Mouse (Mus musculus) right cerebral cortex, adult 2 months (tissue): ENCODE measurements around the gene Nol6.
A peak's percentile ranks its signal among the peaks of the same experiment; 100 is the strongest.

ENCODE experiments used
- DNase-seq, 2 experiments: peaks; one replicate each; pipeline ENCODE4 v3.0.0; 2021 to 2022; ENCODE audit warnings: low spot score in 2 of 2

Gene Nol6

GRCm38 (mm10) chr4:41124180-41124951 is at the start of gene Nol6:
Gene Nol6, minus strand, starts transcription at chr4:41124455.
- DNase-seq = peak; percentile 99

DNA sequence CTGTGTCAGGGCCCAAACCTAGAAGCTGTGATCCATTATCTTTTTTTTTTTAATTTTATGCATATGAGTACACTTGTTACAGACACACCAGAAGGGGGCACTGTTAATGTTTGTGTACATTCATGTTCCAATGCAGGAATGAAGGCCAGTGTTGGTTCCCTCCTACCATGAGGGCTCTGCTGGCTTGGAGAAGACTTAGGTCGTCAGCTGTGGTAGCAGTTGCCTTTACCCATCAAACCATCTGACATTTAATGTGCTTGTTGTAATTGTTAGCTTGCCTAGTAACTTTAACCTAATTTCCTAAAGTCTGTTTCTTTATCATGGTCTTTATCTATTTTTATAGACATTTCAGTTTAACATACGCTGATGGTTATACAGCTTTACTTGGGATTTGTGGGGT is 46.7 kb upstream of the Nol6 start:
- DNase-seq = no peak

DNA sequence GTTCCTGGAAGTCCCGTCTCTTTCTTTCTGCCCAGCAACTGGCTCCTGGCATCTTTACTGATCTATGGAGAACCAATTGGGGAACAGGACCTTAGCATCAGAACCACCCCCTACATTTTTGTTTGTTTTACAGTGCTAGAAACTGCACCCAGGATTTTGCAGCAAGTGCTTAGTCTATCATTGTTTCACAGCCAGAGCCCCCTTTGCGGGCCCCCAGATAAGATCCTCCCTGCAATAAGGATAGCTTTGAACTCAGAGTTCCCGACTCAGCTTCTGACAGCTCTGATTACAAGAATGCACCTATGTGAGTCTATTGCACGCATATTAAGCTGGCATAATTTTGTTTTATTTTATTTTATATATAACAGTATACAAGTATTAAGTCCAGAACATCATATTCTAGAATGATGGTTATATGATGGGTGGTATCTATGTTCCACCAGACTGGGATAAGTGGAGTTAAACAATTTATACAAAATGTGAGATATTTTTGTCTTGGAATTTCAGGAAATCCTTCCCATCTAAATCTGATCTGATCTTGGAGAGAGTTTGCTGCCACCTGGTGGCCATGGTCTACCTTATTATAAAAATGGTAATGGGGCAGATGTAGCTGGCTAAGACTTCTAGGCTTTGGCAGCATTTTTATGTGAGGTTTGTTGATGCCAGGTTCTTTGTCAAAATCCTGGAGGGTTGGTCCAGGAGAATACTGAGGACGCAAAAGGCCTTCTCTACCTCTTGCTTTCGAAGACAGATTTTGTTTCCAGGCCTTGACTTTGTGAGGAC is 41.6 kb upstream of the Nol6 start:
- peak; percentile 86 to 88 for DNase-seq

DNA sequence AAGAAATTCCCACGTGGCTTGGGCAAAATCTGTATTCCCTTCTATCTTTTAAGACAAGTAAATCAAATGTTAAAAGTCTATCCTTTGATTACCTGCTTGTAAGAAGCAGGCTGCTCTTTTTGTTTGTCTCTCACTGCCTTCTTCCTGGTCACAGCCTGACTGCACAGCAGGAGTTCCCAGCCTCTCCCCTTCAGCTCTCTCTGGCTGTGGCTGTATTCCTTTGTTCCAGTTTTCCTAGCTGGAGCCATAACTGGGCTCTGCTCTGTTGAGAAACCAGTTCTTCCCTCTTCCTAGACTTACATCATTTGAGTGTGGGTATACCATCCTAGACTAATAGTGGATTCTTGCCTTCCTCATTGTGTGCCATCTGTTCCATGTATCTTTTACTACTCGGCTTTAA is 40.7 kb upstream of the Nol6 start:
- no peak for DNase-seq

GRCm38 (mm10) chr4:41161232-41161631 is 37.0 kb upstream of the Nol6 start:
- DNase-seq = no peak

GRCm38 (mm10) chr4:41158251-41158650 is 34.0 kb upstream of the Nol6 start:
- DNase-seq = no peak

DNA sequence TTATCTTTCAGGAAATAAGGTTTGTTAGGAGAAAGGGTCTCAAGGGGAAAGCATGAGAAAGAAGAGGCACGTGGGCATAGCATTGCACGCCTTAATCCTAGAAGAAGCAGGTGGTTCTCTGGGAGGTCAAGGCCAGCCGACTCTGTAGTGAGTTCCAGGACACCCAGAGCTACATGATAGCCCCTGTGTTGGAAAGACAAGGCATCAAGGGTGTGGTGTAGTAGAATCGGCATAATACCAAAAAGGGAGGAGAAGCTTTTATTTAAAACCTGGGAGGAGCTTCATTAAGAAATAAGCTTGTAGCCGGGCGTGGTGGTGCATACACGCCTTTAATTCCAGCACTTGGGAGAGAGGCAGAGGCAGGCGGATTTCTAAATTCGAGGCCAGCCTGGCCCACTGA is 32.7 kb upstream of the Nol6 start:
- DNase-seq = no peak

GRCm38 (mm10) chr4:41153146-41153545 is 28.9 kb upstream of the Nol6 start:
- DNase-seq = no peak

- no peak for DNase-seq
Measured at GRCm38 (mm10) chr4:41151186-41151585, 26.9 kb upstream of the Nol6 start.

DNA sequence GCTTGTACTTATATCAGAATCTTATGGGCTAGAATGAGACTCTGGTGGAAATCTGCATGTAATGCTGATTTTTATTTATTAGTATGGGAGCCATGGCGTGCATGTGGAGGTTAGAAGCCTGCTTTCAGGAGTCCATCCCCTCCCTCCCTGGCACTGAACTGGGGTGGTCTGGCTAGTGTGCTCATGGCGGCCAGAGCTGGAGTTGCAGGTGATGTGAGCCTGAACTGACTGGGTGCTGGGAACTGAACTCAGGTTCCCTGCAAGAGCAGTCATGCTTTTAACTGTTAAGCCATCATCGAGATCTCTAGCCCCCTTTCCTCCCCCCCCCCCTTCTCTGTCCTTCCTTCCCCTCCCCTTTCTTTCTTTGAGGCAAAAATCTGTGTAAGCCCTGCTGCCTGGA is 25.6 kb upstream of the Nol6 start:
- DNase-seq = no peak

DNA sequence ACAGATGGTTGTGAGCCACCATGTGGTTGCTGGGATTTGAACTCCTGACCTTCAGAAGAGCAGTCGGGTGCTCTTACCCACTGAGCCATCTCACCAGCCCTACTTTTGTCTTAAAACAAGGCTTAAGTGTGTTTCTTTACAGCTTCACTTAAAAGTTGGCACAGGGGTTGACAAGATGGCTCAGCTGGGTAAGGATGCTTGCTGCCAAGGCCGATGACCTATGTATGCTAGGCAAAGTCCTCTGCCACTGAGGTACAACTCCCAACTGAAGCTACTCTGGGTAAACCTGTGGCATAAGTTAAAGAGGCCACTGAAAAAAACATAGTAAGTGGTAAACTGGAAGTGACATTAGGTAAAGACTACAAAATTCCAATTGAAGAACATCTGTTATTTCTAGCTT is 18.3 kb upstream of the Nol6 start:
- no peak for DNase-seq

GRCm38 (mm10) chr4:41140174-41140875 is 16.1 kb upstream of the Nol6 start:
- DNase-seq = no peak

- no peak for DNase-seq
Measured at GRCm38 (mm10) chr4:41136811-41137210, 12.6 kb upstream of the Nol6 start.

- DNase-seq = peak in 1 of 2 experiments; percentile 13
Measured at GRCm38 (mm10) chr4:41136454-41136805, 12.2 kb upstream of the Nol6 start.

DNA sequence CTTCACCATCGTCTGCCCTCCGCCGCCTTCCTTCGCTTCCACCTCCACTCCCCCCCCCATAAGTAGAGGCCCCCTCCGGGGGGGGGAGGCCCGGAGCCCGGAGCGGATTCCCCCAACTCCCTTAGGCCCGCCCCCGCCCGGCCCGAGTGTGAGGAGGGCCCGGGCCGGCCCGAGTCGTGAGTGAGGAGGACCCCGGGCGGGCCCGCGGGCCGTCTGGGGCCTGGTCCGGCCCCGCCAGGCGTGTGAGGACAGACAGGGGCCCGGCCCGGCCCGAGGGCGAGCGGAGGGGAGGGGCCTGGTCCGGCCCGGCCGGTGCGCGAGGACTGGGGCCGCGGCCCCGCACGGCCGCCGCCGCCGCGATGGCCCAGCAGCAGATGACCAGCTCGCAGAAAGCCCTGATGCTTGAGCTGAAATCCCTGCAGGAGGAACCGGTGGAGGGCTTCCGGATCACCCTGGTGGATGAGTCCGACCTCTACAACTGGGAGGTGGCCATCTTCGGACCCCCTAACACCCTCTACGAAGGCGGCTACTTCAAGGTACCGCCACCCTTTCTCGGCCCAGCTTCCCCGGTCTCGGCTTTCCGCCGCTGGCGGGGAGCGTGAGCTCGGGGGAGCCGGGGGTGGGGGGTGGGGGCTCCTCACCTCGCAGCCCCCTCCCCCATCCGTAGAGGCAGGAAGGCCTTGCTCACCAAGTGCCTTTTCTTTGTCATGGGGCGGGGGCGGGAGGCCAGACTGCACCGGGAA is 11.6 kb upstream of the Nol6 start, which contains the start of gene Ube2r2:
Gene Ube2r2 (plus strand): TSS at position 33 of the 743 bp plus-strand sequence.
- DNase-seq = peak; percentile 36 to 37

- peak; percentile 52 to 65 for DNase-seq
Measured at GRCm38 (mm10) chr4:41134935-41135710, 10.9 kb upstream of the Nol6 start.

DNA sequence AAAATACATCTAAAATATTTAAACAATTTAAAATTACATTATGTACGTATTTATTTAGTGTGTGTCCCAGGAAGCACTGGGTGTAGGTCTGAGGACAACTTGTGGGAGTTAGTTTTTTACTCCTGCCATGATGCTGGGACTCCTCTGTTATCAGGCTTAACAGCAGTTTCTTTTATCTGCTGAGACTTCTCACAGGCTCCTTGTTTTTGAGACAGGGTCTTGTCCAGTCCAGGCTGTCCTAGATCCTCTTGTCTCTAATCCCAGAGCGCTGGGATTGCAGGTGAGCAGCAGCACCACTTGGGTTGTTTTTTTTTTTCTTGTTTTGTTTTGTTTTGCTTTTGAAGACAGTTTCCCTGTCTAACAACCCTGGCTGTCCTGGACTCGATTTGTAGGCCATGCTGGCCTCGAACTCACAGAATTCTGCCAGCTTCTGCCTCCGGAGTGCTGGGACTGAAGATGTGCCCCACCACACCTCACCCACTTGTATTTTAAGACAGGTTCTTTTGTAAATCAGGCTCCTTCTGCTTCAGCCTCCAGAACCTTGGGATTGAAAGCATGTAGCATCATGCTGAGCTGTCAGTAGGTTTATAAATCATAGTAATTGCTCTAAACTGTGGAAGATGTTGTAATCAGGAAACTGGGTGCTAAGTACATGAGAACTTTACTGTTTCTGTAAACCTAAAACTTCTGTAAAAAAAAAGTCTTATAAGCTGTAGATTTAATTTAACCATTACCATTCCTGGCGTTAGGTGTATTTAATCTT is 9.5 kb upstream of the Nol6 start:
- DNase-seq = no peak

GRCm38 (mm10) chr4:41132471-41132870 is 8.2 kb upstream of the Nol6 start:
- no peak for DNase-seq

DNA sequence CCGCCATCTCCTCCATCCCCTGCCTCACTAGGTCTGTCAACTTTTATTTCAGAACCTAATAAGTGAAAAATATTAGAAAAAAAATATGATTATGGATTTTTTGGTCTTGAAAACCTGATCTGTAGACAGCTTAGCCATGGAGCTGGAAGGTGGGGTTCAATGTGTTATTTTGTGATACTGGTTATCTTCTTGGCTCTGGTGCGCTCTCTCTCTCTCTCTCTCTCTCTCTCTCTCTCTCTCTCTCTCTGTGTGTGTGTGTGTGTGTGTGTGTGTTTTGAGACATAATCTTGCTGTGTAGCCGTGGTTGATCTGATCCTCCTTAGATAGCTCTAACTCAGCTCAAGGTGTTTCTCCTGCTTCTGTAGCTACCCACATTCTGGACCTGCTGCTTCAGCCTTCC is 5.6 kb upstream of the Nol6 start:
- no peak for DNase-seq

DNA sequence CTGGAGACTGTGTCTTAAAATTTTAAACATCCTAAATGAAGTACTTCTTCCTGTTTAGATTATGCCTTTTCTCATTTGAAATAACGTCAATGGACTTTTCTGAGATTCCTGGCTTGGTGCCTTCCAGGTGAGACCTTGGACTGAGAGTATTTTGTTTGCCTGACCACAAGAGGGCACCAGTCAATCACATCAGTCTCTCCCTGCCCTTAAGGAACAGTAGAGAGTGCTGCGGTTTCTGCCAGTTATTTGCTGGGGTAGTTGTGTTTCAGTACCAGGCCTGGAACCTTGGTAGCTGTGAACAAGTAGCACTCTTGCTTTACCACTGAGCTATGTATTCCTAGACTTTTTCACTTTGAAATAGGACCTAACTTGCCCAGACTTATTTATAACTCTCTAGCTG is 5.2 kb upstream of the Nol6 start:
- peak; percentile 45 to 60 for DNase-seq
